Mouse (Mus musculus): ENCODE results near the gene Slc6a5.

GRCm38 (mm10) chr7:50005268-50005667, 95.3 kb downstream of the Slc6a5 start:
- no peak for TF ChIP-seq CTCF (IDR thresholded peaks at IDR 0.05; ENCODE audit: control insufficient read depth, insufficient read depth, insufficient read length)
- TF ChIP-seq USF1 (IDR thresholded peaks at IDR 0.05; ENCODE audit: low read depth): no peak
- TF ChIP-seq MAX (IDR thresholded peaks at IDR 0.05): no peak
- TF ChIP-seq MYOD1 (IDR thresholded peaks at IDR 0.05; ENCODE audit: control insufficient read depth, insufficient read length, low read depth): no peak
- TF ChIP-seq CEBPB (IDR thresholded peaks at IDR 0.05; ENCODE audit: low read depth): no peak
- no peak for TF ChIP-seq FOSL1 (IDR thresholded peaks at IDR 0.05; ENCODE audit: insufficient read depth, low read length, poor library complexity, severe bottlenecking)
- TF ChIP-seq MYOG (IDR thresholded peaks at IDR 0.05; ENCODE audit: control insufficient read depth, extremely low read depth, insufficient read length): no peak
